Comparison of ENCODE assay signal across 11 mouse cellular contexts in the genomic region with DNA sequence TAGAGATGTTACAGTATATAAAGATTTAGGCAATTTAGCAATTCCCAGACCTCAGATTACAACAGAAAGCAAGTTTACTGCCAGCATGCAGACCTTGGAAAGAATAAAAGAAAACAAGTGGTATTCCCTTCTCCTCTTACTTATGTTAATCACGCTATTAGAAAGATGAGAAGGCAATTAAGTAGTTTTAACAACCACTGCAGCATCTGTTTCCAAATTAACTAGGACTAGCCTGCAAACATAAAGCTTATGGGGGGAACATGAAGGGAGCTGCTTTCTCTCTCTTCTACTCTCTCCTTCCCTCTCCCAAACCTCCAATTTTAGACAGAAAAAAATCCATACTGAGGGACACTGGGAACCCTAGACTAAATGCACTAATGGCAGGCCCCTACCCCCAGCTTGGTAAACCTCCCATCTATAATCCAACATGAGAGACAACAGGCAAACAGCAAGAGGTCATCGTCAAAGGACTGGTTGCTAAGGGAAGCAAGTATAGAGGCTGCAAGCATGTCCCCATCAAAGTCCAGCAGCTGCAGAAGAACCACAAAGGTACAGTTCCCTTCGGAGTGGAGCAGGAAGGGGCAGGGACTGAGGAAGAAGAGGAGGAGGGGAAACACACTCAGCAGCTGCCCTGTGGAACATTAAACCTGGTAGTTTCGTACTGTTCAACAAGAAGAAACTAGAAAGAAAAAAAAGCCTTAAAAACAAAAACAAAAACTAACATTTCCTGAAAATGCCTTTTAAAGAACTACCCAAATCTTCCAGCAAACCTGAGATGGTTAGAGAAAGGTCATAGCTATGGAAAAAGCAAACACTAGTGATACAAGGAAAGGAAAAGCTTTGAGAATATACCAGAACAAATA. TPM values are rescaled to one million over a fixed set of nuclear protein-coding genes. Genes with fewer than 3 reads are reported as not detected.
A peak's percentile ranks its signal among the peaks of the same experiment; 100 is the strongest.
DNase-seq lines count a peak whose midpoint lies in the region; ATAC-seq and TF ChIP-seq lines count a peak whose summit lies in the region.
"Had no signal": no experiment of that assay in that cellular context is flagged by ENCODE, and none has a peak within 500 bp of the region (broad histone marks: within the 10 kb centered on the region; RNA-seq: fewer than 3 reads in every experiment).

No protein-coding gene starts in this region.

- no peak for TF ChIP-seq POLR2A in kidney, adult 2 months (IDR thresholded peaks at IDR 0.05; ENCODE audit: low read depth, low read length)

- WGBS in hindbrain, embryonic 11.5 days = 18% methylated on average over 4 of the region's 4 CpGs
- WGBS in midbrain, embryonic 13.5 days = 5% methylated on average over 4 of the region's 4 CpGs
- 24% methylated on average over 4 of the region's 4 CpGs for WGBS in kidney, adult 2 months

- H3K9ac ChIP-seq in hindbrain, embryonic 11.5 days (ENCODE audit: low read depth, low read length) = no peak overlapping the region
- no peak overlapping the region for H3K9ac ChIP-seq in midbrain, embryonic 13.5 days (replicated peaks)
- H3K9ac ChIP-seq: heart, embryonic 15.5 days; limb, embryonic 15.5 days had no signal

- ATAC-seq in hindbrain, embryonic 11.5 days (ENCODE audit: low FRiP score) = peak; percentile 74; the same call in 1 of the 2 replicates
- ATAC-seq in midbrain, embryonic 13.5 days = peak; percentile 73

- TF ChIP-seq CTCF in kidney, adult 2 months (conservative IDR thresholded peaks at IDR 0.05; ENCODE audit: insufficient read depth, insufficient read length, low read depth, low read length) = no peak

- H3K27ac ChIP-seq in hindbrain, embryonic 11.5 days (ENCODE audit: low read depth, low read length) = peak overlapping the region; percentile 17; the same call in 1 of the 2 replicates
- peak overlapping the region; percentile 36; the same call in 1 of the 2 replicates for H3K27ac ChIP-seq in midbrain, embryonic 13.5 days
- H3K27ac ChIP-seq in kidney, adult 2 months (ENCODE audit: insufficient read depth, low read depth, low read length) = no peak overlapping the region
- H3K27ac ChIP-seq: heart, embryonic 15.5 days; limb, embryonic 15.5 days had no signal

- no peaks in the 10 kb centered on the region for H3K27me3 ChIP-seq in hindbrain, embryonic 11.5 days (ENCODE audit: control insufficient read depth, insufficient read depth, low read length)
- H3K27me3 ChIP-seq in midbrain, embryonic 13.5 days = no peaks in the 10 kb centered on the region
- no peaks in the 10 kb centered on the region for H3K27me3 ChIP-seq in kidney, adult 2 months (replicated peaks; ENCODE audit: control insufficient read depth, insufficient read depth, low read length)
- H3K27me3 ChIP-seq: heart, embryonic 15.5 days; limb, embryonic 15.5 days had no signal

- peak; percentile 17 for DNase-seq in brain, adult 2 months (ENCODE audit: low read depth, low spot score)
- DNase-seq in embryo, embryonic 10 days (ENCODE audit: low spot score) = peak; percentile 70
- peak; percentile 58 for DNase-seq in hindbrain, embryonic 11.5 days (ENCODE audit: low spot score)
- DNase-seq in kidney, adult 2 months = no peak
- no peak for DNase-seq in lung, postnatal 25 days (ENCODE audit: low spot score)
- no peak for DNase-seq in spleen, adult 18-20 months
- DNase-seq: adrenal gland, postnatal 10 days; kidney, adult 18-20 months had no signal

- H3K4me1 ChIP-seq in hindbrain, embryonic 11.5 days (replicated peaks; ENCODE audit: control insufficient read depth, insufficient read depth, low read length) = 0 out of 2 replicates have a peak, but pooled peaks cover 3% of the 10 kb centered on the region
- H3K4me1 ChIP-seq in midbrain, embryonic 13.5 days (replicated peaks) = peaks cover 27% of the 10 kb centered on the region
- no peaks in the 10 kb centered on the region for H3K4me1 ChIP-seq in kidney, adult 2 months (ENCODE audit: control insufficient read depth, insufficient read depth, low read length)

- H3K4me3 ChIP-seq in hindbrain, embryonic 11.5 days (ENCODE audit: low read depth, low read length) = no peak overlapping the region
- H3K4me3 ChIP-seq in midbrain, embryonic 13.5 days (replicated peaks) = no peak overlapping the region
- no peak overlapping the region for H3K4me3 ChIP-seq in kidney, adult 2 months (ENCODE audit: insufficient read depth, low read depth, low read length)
- H3K4me3 ChIP-seq: heart, embryonic 15.5 days; limb, embryonic 15.5 days had no signal

- no peak overlapping the region for H3K4me2 ChIP-seq in hindbrain, embryonic 11.5 days (replicated peaks; ENCODE audit: low read depth, low read length)
- peak overlapping the region; percentile 17; the same call in 1 of the 2 replicates for H3K4me2 ChIP-seq in midbrain, embryonic 13.5 days (replicated peaks)
- H3K4me2 ChIP-seq: heart, embryonic 15.5 days; limb, embryonic 15.5 days had no signal

- H3K9me3 ChIP-seq in hindbrain, embryonic 11.5 days (ENCODE audit: control insufficient read depth, low read length) = no peaks in the 10 kb centered on the region
- no peaks in the 10 kb centered on the region for H3K9me3 ChIP-seq in midbrain, embryonic 13.5 days
- H3K9me3 ChIP-seq: heart, embryonic 15.5 days; limb, embryonic 15.5 days had no signal

- no peaks in the 10 kb centered on the region for H3K36me3 ChIP-seq in hindbrain, embryonic 11.5 days (ENCODE audit: control insufficient read depth, insufficient read depth, low read length)
- H3K36me3 ChIP-seq in midbrain, embryonic 13.5 days = no peaks in the 10 kb centered on the region
- no peaks in the 10 kb centered on the region for H3K36me3 ChIP-seq in kidney, adult 2 months (ENCODE audit: control insufficient read depth, insufficient read depth, low read length)
- H3K36me3 ChIP-seq: heart, embryonic 15.5 days; limb, embryonic 15.5 days had no signal

RNA-seq across cellular contexts. Expression of a gene that starts 53.4 kb away (rescaled TPM):
- 10.6 and 11.5 TPM in 2 replicates for polyA plus RNA-seq in hindbrain, embryonic 11.5 days (2014; fragmentation: Nextera tagmentation; extraction: Ambion mirVana)
- 8.0 and 9.6 TPM in 2 replicates for polyA plus RNA-seq in midbrain, embryonic 13.5 days (2015; fragmentation: Nextera tagmentation; extraction: Ambion mirVana)
- polyA plus RNA-seq in kidney, adult 2 months (2012; rRNA removed) = 6.2 and 7.7 TPM in 2 replicates

Comparison
In these comparisons a context has a peak if more than half of its experiments do, and no peak if none do; other contexts are left out.
1. DNase-seq: peak in brain, adult 2 months (single experiment), embryo, embryonic 10 days (single experiment) and hindbrain, embryonic 11.5 days (single experiment); none in kidney, adult 2 months (single experiment), lung, postnatal 25 days (single experiment) and spleen, adult 18-20 months (0 of 2).